Mouse (Mus musculus): ENCODE measurements around the gene Nr4a3. TPM values are rescaled to one million over a fixed set of nuclear protein-coding genes. Genes with fewer than 3 reads are reported as not detected.

The Nr4a3 gene
- polyA plus RNA-seq, 1 experiment from 2014 or later = 2.0 TPM

DNA sequence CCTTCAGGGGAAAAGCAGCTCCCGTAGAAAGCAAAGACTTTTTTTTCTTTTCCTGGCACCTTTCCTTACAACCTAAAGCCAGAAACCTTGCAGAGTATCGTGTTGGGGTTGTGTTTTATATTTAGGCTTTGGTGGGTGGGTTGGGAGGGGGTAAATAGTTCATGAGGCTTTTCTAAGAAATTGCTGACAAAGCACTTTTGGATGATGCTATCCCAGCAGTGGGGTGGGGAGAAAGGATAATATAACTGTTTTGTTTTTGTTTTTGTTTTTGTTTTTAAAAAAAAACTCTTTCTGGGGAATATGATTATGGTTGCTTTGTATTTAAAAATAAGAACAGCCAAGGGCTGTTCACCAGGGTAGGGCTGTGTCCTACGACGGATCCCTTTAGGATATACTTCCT, 38.5 kb downstream of the Nr4a3 start:
- peaks cover 5% of the 10 kb centered on the region; the same call in 1 of the 2 replicates for H3K4me1 ChIP-seq
- ATAC-seq (ENCODE audit: low FRiP score) = no peak
- 90% methylated on average over 4 of the region's 4 CpGs for WGBS

DNA sequence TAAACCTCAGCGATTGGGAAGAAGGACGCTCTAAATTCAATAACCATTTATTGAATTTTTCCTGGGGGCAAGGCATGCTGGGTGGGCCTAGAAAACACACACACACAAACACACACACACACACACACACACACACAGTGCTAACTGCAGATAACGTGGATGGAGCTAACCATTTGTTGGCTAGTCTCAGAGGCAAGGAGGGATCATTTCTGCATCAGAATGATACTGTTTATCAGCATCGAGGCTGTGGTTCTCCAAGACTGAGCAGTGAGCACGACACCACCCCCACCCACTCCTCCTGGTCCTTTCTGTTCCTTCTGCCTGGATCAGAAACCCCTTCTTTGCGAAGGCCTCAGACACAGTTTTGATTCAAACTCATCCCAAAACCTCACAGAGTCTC, 41.7 kb downstream of the Nr4a3 start:
- no peaks in the 10 kb centered on the region for H3K9me3 ChIP-seq (replicated peaks)
- H3K27ac ChIP-seq = no peak overlapping the region
- no peaks in the 10 kb centered on the region for H3K4me1 ChIP-seq
- no peaks in the 10 kb centered on the region for H3K36me3 ChIP-seq
- WGBS = 60% methylated on average over 6 of the region's 6 CpGs
- no peak for ATAC-seq (ENCODE audit: low FRiP score)
- H3K4me3 ChIP-seq = no peak overlapping the region
- H3K27me3 ChIP-seq = no peaks in the 10 kb centered on the region
- H3K9ac ChIP-seq = no peak overlapping the region
- no peak overlapping the region for H3K4me2 ChIP-seq (replicated peaks)

More for the DNA sequence above, 38.5 kb downstream of the Nr4a3 start:
- H3K4me2 ChIP-seq (replicated peaks) = no peak overlapping the region
- no peak overlapping the region for H3K27ac ChIP-seq
- H3K27me3 ChIP-seq = no peaks in the 10 kb centered on the region
- H3K9ac ChIP-seq = no peak overlapping the region
- no peaks in the 10 kb centered on the region for H3K36me3 ChIP-seq
- H3K9me3 ChIP-seq (replicated peaks) = no peaks in the 10 kb centered on the region
- no peak overlapping the region for H3K4me3 ChIP-seq

DNA sequence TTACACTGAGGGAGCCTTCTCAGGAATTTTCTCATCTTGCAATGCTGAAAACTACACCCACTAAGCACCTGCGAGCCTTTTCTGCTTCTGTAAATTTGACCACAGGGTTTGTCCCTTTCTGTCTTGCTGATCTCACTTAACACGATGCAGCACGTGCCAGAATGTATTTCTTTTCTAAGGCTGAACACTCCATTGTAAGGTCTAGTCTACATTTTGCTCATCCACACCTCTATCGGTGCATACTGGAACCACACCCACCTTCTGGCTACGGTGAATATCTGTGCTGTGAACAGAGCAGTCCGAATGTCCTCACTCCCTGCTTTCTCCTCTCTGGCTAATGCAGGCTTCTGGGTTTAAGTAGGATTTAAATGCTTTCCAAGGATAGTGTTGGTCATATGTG, 42.5 kb downstream of the Nr4a3 start:
- no peaks in the 10 kb centered on the region for H3K4me1 ChIP-seq
- no peak overlapping the region for H3K27ac ChIP-seq
- ATAC-seq (ENCODE audit: low FRiP score) = no peak
- H3K9me3 ChIP-seq (replicated peaks) = no peaks in the 10 kb centered on the region
- no peaks in the 10 kb centered on the region for H3K36me3 ChIP-seq
- no peak overlapping the region for H3K9ac ChIP-seq
- no peaks in the 10 kb centered on the region for H3K27me3 ChIP-seq
- 84% methylated on average over 6 of the region's 6 CpGs for WGBS
- no peak overlapping the region for H3K4me3 ChIP-seq
- no peak overlapping the region for H3K4me2 ChIP-seq (replicated peaks)

DNA sequence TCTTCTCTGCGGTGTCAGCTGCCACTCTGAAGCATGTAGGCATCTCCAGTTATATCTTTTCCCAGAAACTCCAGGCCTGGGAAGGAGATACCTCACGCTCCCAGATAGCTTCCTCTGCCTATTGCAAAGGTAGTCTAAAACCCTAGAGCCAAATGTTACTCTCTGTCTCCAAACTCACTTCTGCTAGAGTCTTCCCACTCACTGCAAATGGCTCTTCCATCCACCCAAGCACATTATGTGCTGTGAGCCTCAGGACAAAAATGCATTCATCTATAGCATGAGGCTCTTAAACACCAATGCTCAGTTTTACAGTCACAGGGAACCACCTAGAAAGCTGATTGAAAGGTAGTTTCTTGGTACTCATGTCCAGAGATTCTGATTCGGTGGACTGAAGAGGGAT, 48.3 kb downstream of the Nr4a3 start:
- Histone ChIP-seq H3K27me3 (no peaks in the 10 kb centered on the region), H3K36me3 (no peaks in the 10 kb centered on the region), H3K9me3 (replicated peaks) (no peaks in the 10 kb centered on the region), H3K4me1 (no peaks in the 10 kb centered on the region), H3K4me2 (replicated peaks) (no peak overlapping the region), H3K9ac (no peak overlapping the region), H3K4me3 (no peak overlapping the region), H3K27ac (no peak overlapping the region)
- no peak for ATAC-seq (ENCODE audit: low FRiP score)
- 76% methylated on average over 3 of the region's 3 CpGs for WGBS

DNA sequence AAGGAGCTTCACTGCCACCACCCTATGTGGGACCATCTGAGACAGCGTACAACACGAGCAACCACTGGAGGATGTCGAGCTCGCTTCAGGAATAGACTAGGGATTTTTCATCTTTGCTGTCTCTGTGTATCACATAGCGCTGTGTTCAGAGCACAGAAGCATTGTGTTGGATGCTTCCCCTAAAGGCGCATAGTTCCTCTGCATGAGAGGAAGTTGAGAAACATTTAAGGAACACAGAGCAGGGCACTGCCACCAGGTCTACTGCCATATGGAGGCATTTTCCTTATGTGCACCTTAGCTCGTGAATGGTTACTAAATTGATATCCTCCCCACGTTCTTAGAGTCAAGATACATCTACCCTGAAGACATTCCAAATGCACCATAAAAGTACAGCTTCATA, 55.3 kb downstream of the Nr4a3 start:
- no peaks in the 10 kb centered on the region for H3K36me3 ChIP-seq
- no peak overlapping the region for H3K9ac ChIP-seq
- no peak for ATAC-seq (ENCODE audit: low FRiP score)
- no peaks in the 10 kb centered on the region for H3K27me3 ChIP-seq
- 88% methylated on average over 8 of the region's 8 CpGs for WGBS
- no peak overlapping the region for H3K4me2 ChIP-seq (replicated peaks)
- no peak overlapping the region for H3K4me3 ChIP-seq
- no peaks in the 10 kb centered on the region for H3K4me1 ChIP-seq
- no peak overlapping the region for H3K27ac ChIP-seq
- H3K9me3 ChIP-seq (replicated peaks) = no peaks in the 10 kb centered on the region

DNA sequence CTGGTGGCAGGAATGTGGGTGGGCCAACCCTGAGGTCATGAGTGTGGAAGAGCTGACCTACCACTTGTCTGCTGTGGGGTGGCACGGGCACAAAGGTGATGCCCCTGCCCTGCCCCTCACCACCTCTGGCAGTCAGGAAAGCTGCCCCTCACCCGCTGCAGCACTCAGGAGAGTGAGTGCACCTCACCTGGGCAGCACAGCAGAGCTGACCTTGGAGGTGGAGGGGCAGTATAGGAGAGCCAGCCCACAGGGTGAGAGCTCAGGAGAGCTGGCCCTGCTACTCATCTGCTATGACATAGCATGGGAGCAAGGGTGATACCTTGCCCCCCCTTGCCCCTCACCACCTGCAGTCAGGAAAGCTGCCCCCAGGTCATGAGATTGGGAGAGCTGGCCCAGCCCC, 57.0 kb downstream of the Nr4a3 start:
- H3K36me3 ChIP-seq = no peaks in the 10 kb centered on the region
- H3K4me2 ChIP-seq (replicated peaks) = no peak overlapping the region
- no peak for ATAC-seq (ENCODE audit: low FRiP score)
- H3K27me3 ChIP-seq = no peaks in the 10 kb centered on the region
- H3K4me3 ChIP-seq = no peak overlapping the region
- no peaks in the 10 kb centered on the region for H3K9me3 ChIP-seq (replicated peaks)
- H3K4me1 ChIP-seq = no peaks in the 10 kb centered on the region
- no peak overlapping the region for H3K27ac ChIP-seq
- 72% methylated on average over 2 of the region's 2 CpGs for WGBS
- no peak overlapping the region for H3K9ac ChIP-seq

DNA sequence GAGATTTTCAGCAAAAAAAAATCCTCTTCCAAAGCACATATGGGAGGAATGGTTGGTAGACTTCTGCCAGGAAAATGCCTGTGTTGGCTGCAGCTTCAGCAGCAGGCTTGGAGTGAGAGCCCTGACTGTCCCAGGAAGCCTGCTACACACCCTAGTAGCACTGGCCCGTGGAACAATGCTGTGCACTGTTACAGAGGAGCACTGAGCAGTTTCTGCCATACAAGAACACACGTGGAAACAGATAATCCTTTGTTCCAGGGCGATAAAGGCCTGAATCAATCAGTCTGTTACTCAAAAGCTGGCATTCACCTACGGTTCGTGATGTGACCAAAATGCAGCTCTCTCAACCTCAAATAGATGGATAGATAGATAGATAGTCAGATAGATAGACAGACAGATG, 60.4 kb downstream of the Nr4a3 start:
- Histone ChIP-seq H3K27me3 (no peaks in the 10 kb centered on the region), H3K27ac (no peak overlapping the region), H3K9me3 (replicated peaks) (no peaks in the 10 kb centered on the region), H3K9ac (no peak overlapping the region), H3K36me3 (no peaks in the 10 kb centered on the region), H3K4me2 (replicated peaks) (no peak overlapping the region), H3K4me3 (no peak overlapping the region), H3K4me1 (no peaks in the 10 kb centered on the region)
- ATAC-seq (ENCODE audit: low FRiP score) = no peak
- WGBS = 73% methylated on average over 5 of the region's 5 CpGs

- 90% methylated on average over 6 of the region's 6 CpGs for WGBS
- no peaks in the 10 kb centered on the region for H3K9me3 ChIP-seq (replicated peaks)
- ATAC-seq (ENCODE audit: low FRiP score) = no peak
- H3K4me3 ChIP-seq = no peak overlapping the region
- no peak overlapping the region for H3K4me2 ChIP-seq (replicated peaks)
- no peak overlapping the region for H3K27ac ChIP-seq
- no peaks in the 10 kb centered on the region for H3K36me3 ChIP-seq
- H3K9ac ChIP-seq = no peak overlapping the region
- H3K4me1 ChIP-seq = no peaks in the 10 kb centered on the region
- H3K27me3 ChIP-seq = no peaks in the 10 kb centered on the region
These were observed 62.1 kb downstream of the Nr4a3 start for GRCm38 (mm10) chr4:48107086-48107485.

DNA sequence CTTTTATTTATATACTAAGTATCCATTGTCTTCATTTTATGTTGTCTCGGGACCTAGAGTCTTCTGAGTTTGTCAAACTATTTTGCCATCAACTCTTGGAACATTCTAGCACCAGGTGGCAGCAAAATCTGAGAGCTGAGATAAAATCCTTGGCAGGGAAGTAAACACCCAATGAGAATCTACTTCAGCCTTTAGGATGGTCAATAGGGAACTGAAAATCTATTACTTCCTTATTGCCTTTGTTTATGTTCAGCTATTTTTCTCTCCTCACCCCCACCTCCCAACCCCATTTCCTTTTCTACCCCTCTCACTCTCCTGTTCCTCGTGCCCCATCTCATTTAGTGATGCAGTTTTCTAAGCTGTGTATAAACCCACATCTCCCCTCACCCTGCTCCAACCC, 63.6 kb downstream of the Nr4a3 start:
- Histone ChIP-seq H3K4me2 (replicated peaks) (no peak overlapping the region), H3K9me3 (replicated peaks) (no peaks in the 10 kb centered on the region), H3K36me3 (no peaks in the 10 kb centered on the region), H3K27ac (no peak overlapping the region), H3K4me3 (no peak overlapping the region), H3K27me3 (no peaks in the 10 kb centered on the region), H3K9ac (no peak overlapping the region), H3K4me1 (no peaks in the 10 kb centered on the region)
- 86% methylated on average over 2 of the region's 2 CpGs for WGBS
- no peak for ATAC-seq (ENCODE audit: low FRiP score)

DNA sequence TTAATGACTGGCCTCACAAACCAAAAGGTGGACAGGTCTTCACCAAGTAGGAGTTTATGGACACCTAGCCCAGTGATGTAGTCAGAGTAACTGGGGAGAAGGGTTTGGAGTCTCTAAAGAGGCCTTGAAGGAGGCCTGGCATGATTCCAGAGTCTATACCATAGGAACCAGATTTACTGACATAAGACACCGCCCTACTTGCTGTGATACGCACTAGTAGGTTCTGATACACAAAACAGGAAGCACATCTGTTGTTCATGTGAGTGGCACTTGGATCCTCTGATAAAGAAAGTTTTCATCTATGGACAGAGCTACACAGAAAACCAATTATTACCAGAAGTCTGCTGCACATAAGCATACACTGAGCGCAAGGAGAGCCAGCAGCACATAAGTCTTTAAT, 65.4 kb downstream of the Nr4a3 start:
- H3K4me3 ChIP-seq = no peak overlapping the region
- no peak overlapping the region for H3K27ac ChIP-seq
- no peaks in the 10 kb centered on the region for H3K27me3 ChIP-seq
- H3K4me2 ChIP-seq (replicated peaks) = no peak overlapping the region
- ATAC-seq (ENCODE audit: low FRiP score) = no peak
- no peaks in the 10 kb centered on the region for H3K9me3 ChIP-seq (replicated peaks)
- H3K36me3 ChIP-seq = no peaks in the 10 kb centered on the region
- H3K9ac ChIP-seq = no peak overlapping the region
- WGBS = 90% methylated on average over 3 of the region's 3 CpGs
- no peaks in the 10 kb centered on the region for H3K4me1 ChIP-seq

- Histone ChIP-seq H3K27me3 (no peaks in the 10 kb centered on the region), H3K4me3 (no peak overlapping the region), H3K36me3 (no peaks in the 10 kb centered on the region), H3K9me3 (replicated peaks) (no peaks in the 10 kb centered on the region), H3K4me2 (replicated peaks) (no peak overlapping the region), H3K27ac (no peak overlapping the region), H3K4me1 (no peaks in the 10 kb centered on the region), H3K9ac (no peak overlapping the region)
- ATAC-seq (ENCODE audit: low FRiP score) = no peak
- WGBS = 58% methylated on average over 4 of the region's 4 CpGs
These were observed 71.2 kb downstream of the Nr4a3 start for GRCm38 (mm10) chr4:48116191-48116590.

- peak; percentile 86 for ATAC-seq (ENCODE audit: low FRiP score)
- Histone ChIP-seq H3K9me3 (replicated peaks) (no peaks in the 10 kb centered on the region), H3K4me3 (peak overlapping the region; percentile 82), H3K27me3 (no peaks in the 10 kb centered on the region), H3K4me1 (peaks cover 3% of the 10 kb centered on the region; the same call in 1 of the 2 replicates), H3K4me2 (replicated peaks) (peak overlapping the region; percentile 86), H3K9ac (0 out of 2 replicates have a peak overlapping the region, but pooled peaks have one; percentile 86), H3K27ac (no peak overlapping the region), H3K36me3 (no peaks in the 10 kb centered on the region)
- WGBS = 6% methylated on average over 9 of the region's 9 CpGs
These were observed 79.4 kb downstream of the Nr4a3 start for GRCm38 (mm10) chr4:48124416-48124772.

- no peaks in the 10 kb centered on the region for H3K27me3 ChIP-seq
- WGBS = 1% methylated on average over 58 of the region's 58 CpGs
- H3K4me3 ChIP-seq = peak within 1 kb of the TSS; percentile 82
- peak within 1 kb of the TSS; percentile 86 for H3K4me2 ChIP-seq (replicated peaks)
- ATAC-seq (ENCODE audit: low FRiP score) = peak; percentile 99
- H3K9ac ChIP-seq = peak within 1 kb of the TSS; percentile 86
- H3K4me1 ChIP-seq = peaks cover 3% of the 10 kb centered on the region; the same call in 1 of the 2 replicates
- no peak within 1 kb of the TSS for H3K27ac ChIP-seq
- H3K9me3 ChIP-seq (replicated peaks) = no peaks in the 10 kb centered on the region
- no peaks in the 10 kb centered on the region for H3K36me3 ChIP-seq
These were observed 80.0 kb downstream of the Nr4a3 start, which contains the start of gene Stx17 for GRCm38 (mm10) chr4:48124773-48125469. TSS of gene Stx17 (plus strand) at chr4:48124915.
